Mouse (Mus musculus) CD4-positive, CD25-positive, alpha-beta regulatory T cell, adult 4 months (primary cell): ENCODE data around the gene Xpnpep1. TPM values are rescaled to one million over a fixed set of nuclear protein-coding genes. Genes with fewer than 3 reads are reported as not detected.

Experiments used
- ATAC-seq: one replicate; pipeline ENCODE4 v1.8.0; 2017
- polyA plus RNA-seq, 2 experiments: library from polyadenylated mRNA; unstranded; fragments of 100-300 nt; shearing (Covaris generic); gene quantifications; one replicate each; pipeline ENCODE4 v1.2.1; 2017

Gene Xpnpep1
- polyA plus RNA-seq, 2 experiments from 2014 or later = 51.1 to 85.0 TPM

GRCm38 (mm10) chr19:53064972-53065361 is 25.0 kb upstream of the Xpnpep1 start:
- no peak for ATAC-seq

DNA sequence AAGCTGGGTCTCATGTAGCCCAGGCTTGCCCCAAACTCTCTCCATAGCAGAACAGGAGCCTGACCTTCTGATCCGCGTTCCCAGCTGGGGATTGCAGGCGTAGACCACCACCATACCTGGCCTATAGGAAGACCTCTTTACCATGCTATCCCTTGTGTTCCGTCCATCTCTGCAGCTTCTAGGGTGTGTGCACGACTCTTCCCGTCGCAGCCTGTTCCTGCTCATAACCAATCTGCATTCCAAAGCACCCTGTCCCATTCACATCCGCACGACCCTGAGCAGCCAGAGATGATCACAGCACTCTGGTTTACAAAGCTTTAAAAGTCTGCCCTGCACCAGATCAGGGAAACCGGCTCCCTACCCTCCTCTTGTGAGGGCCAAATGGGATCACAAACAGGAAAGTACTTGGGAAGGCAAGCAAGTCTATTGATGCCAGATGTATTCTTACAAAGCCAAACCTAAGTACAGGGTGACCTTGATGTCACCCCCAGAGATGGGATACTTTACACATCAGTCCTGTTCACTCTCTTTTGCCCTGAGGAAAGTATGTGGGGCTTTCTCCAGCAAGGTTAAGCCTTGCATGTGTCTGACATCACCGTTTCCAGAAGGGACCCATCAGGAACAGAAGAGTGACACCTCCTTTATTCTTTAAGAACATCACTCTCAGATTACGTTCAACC is 24.4 kb upstream of the Xpnpep1 start:
- no peak for ATAC-seq

DNA sequence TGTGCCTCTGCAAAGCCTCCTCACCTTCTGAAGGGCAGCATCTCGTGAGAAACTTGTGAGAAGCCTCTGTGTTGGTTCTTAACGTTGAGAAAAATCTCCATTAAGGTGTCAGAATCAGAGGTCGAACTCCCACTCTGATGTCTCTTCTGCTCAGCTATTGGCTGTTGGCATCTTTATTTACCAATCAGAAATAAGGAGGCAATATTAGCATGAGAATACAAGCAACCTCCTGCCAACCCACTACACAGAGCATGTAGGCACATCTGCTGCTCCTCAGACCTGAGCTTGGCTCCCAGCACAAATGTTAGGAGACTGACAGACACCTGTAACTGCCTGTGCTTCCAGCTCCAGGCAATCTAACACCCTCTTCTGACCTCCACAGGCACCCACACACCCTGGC is 22.0 kb upstream of the Xpnpep1 start:
- no peak for ATAC-seq

DNA sequence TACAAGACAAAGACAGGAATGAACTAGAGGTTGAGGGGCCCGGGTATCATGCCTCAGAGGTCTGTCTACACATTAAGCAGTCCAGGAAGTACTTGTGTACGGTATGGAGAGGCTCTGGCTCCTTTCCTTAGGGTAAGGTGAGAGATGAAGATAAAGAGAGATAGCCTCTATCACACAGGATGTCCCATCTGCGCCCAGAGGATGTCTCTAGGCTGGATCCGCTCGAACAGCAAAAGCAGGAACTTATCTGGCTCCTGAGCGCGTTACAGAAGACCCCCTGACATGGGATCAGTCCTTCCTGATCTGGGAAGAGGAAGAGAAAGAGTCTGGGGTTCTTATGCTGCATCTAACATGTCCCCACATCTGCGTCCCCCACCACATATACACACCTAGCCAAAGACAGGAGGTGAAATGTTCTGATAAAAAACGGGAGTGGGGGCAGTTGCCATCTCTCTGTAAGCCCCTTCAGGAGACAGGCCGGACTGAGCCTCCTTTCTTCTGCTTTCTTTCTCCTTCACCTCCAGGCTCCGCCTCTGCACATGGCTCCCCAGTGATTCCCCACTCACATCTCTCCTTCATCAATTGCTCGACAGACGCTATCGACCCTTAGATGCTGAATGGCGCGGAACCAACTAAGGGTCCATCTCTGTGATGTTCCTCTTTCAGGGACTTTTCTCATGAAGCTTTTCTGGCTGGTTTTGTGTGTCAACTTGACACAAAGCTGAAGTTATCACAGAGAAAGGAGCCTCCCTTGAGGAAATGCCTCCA is 19.5 kb upstream of the Xpnpep1 start:
- no peak for ATAC-seq

- no peak for ATAC-seq
Observed at GRCm38 (mm10) chr19:53058726-53059334, 18.8 kb upstream of the Xpnpep1 start.

DNA sequence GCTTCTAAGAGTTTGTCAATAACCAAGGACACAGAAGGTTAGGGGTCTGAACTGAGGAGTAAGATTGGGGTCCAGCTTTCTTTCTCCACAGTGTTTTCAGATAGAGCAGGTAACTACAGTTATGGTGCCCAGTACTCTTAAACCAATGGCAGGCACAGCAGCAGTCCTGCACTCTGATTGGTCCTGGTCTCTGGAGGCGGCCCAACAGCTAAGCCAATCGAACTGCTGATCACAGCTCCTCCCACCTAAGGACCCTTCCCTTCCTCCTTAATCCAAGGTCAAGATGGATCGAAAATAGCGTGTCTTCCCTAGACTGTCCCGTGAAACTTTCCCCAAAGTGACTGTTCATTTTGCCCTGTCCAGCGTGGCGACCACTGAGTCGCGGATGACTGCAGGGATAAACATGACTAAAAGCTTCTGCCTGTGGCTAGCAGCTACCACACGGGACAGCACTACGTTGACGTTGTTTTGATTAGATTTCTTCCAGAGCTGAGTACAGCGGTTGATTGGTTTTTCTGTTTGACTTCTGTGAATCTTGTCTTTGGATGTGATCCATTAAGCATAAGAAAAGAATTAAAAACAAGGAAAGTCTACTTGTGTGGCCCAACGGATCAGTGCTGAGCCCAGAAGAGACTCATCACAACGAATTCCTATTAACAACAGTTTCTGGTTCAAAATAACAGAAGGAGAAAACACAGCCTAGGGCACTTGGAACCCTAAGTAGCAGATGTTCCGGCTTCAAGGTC is 18.1 kb upstream of the Xpnpep1 start:
- ATAC-seq = no peak

DNA sequence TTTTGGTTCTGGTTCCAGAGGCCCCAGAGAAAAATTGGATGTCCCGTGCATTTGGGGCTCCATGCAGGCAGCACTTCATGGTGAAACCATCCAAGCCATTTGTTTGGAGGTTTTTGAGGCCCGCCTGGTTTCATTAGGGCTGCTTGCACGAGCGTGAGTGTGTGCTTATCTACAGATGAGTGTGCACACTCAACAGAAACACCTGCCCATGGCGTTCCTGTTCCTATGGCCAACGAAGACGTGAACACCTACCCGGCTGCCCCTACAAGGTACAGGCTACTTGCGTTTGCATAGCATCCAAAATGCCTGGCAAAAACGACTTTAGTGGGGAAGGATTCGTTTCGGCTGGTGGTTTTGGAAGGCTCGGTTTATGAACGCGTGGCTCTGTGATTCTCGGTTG is 13.3 kb upstream of the Xpnpep1 start:
- ATAC-seq = no peak

DNA sequence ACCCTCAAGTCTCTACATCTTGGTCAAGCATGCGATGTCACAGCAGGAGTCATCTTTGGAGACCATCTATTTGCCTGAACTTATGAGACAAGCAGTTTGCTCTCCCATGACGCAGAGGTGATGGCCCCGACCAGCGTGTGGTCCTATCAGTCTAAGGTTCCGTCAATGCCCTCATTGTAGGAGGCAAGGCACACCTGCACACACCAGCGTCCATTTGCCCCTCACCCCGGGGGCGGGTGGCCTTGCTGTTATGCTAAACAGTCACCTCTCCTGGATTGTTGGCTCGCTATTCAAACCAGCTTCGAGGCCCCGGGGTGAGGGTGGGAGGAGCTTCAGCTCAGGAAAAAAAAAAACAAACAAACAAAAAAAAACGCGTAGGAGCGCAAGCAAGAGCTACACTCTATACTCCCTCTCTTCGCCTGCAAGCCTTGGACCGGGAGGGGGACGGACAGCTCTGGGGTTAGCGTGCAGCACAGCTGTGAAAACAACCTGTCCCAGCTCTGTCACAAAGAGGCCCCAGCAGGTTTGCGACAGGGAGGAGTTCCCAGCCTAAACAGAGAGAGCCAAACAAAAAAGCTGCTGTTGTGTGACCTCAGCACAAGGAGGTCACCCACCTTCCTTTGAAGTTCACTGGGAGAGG is 12.1 kb upstream of the Xpnpep1 start:
- no peak for ATAC-seq

- no peak for ATAC-seq
Observed at GRCm38 (mm10) chr19:53051288-53051985, 11.4 kb upstream of the Xpnpep1 start.

DNA sequence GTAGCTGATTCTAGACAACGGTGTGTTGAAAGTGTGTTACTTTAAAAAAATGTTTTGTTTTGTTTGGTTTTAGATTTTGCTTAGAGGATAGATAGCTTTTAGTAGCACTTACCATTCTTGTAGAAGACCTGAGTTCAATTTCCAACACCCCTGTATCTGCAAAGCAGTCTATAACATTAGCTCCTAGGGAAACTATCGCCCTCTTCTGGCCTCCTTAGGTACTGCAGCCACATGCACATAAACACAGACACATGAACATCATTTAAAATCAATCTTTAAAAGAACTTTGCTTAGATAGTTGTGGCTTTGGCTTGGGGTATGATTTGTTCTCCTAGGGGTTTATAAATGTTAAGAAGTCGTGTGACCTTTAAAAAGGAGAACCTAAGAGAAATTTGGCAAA is 10.1 kb upstream of the Xpnpep1 start:
- ATAC-seq = no peak

GRCm38 (mm10) chr19:53047208-53047607 is 7.2 kb upstream of the Xpnpep1 start:
- ATAC-seq = no peak

DNA sequence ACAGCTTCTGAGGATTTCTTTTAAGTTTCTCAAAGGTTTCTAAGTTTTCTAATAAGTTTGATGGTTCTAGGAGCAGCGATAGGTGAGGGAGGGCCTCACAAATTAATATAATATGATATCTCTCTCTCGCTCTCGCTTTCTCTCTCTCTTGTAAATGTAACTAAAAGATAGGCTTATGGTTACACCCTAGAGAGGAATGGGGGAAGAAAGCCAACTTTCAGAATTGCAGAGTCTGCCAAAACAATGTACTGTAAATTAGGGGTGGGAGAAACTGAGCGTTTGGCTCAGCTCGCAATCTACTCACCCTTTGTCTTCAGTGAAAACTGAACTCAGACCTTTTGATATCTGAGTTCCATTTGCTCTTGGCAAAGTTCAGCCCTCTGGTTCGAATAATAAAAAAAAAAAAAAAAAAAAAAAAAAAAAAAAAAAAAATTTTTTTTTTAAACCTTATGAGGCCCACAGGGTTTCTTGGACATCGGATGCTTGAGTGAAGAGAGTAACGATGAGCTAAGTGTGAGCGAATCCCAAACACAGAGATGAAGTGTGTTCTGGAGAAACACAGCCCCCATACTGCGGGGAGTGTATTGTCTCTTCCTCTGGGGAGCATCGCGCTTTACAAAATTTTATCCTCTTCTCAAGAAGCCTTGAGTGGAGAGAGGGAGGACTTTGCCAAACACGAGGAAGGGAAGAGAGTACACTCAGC is 3.6 kb upstream of the Xpnpep1 start:
- no peak for ATAC-seq

- ATAC-seq = no peak
Observed at GRCm38 (mm10) chr19:53041570-53041969, 1.6 kb upstream of the Xpnpep1 start.

DNA sequence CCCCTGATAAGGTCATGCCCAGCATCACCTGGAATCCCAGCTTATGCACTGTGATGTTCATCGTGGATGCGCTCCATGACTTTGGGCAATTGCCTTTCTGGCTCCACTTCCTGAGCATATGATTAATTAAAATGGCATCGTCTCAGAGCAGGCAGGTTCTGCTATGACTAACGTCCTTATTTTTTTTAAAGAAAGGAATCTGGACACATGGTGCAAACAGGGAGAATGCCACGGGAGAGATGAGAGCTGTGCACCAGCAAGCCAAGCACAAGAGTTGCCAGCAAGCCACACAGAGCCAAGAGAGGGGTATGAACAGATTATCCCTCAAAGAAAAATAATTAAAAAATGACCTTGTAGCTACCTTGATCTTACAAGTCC is 1.1 kb upstream of the Xpnpep1 start:
- ATAC-seq = no peak

DNA sequence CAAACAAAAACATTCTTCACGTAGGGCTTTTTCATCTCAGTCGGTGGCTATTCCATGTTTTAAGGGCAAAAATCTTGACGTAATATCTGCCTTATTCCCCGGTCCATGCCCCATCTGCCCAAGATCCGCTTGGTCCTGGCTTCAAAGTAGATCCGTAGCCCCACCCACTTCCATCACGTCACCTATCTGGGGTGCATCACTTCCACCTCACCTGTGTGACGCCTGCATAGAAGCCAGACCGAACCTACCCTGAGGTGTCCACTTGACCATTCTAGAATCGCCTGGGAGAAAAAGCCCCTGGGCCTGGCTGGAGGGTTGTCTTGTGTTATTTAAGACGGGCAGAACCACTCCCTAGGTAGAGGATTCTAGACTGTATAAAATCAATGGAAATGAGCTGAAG is 924 bp downstream of the Xpnpep1 start:
- ATAC-seq = peak; percentile 24

- ATAC-seq = peak; percentile 94
Observed at GRCm38 (mm10) chr19:53038435-53038938, 1.5 kb downstream of the Xpnpep1 start.

GRCm38 (mm10) chr19:53037925-53038419 is 2.0 kb downstream of the Xpnpep1 start:
- peak; percentile 47 for ATAC-seq

DNA sequence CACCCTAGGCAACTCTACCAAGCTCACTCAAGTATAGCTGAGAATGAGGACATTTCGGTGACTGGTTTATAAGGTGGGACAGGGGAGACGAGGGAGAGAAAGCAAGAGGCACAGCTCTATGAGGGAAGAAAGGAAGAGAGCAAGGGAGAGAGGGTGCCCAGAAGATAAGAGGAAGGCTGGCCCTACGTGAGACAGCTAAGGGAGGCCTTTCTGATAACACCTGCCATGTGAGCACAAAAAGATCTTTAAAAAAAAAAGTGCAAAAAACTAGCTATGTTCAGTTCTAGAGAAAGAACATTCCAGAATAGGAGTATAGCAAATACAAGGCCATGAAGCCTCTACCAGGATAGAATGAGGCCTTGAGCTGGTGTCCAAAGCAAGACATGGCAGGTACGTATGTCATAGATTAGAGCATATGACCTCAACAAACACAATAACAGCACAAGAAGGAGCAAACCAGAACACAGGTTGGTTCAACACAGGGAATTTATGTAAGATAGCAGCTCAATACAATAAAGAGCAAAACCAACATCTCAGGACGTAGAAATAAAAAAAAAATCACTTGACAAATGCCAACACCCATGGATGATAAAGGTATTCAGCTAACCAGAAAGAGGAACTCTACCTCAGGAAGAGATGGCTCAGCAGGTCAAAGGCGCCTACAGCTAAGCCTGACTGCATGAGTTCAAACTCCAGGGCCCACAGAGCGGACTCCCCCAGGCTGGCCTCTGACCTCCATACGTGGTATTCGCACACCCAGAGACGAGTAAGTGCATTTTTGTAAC is 6.7 kb downstream of the Xpnpep1 start:
- ATAC-seq = no peak

GRCm38 (mm10) chr19:53032647-53033046 is 7.4 kb downstream of the Xpnpep1 start:
- ATAC-seq = no peak

- no peak for ATAC-seq
Observed at GRCm38 (mm10) chr19:53031957-53032371, 8.1 kb downstream of the Xpnpep1 start.
